Mouse (Mus musculus): ENCODE results near the gene Gm20388. TPM values are rescaled to one million over a fixed set of nuclear protein-coding genes. Genes with fewer than 3 reads are reported as not detected.

Gm20388 gene
- total RNA-seq, 1 experiment: 27.0 TPM

- no peak for DNase-seq (ENCODE audit: low read depth, low spot score)
- H3K36me3 ChIP-seq (ENCODE audit: control insufficient read depth, insufficient read depth, low read length, poor library complexity, severe bottlenecking): peaks cover 42% of the 10 kb centered on the region
- no peaks in the 10 kb centered on the region for H3K4me1 ChIP-seq (ENCODE audit: control insufficient read depth in 2 of 2, insufficient read depth in 2 of 2, low read length in 2 of 2, poor library complexity in 1 of 2)
- in situ Hi-C loops (cut with MboI; ENCODE audit: low sequenced_read_pairs in 2 of 2, unreplicated experiment in 2 of 2): no loop called here
- H3K27ac ChIP-seq (ENCODE audit: insufficient read depth, low read depth, low read length, poor library complexity, severe bottlenecking): no peak overlapping the region
- no peaks in the 10 kb centered on the region for H3K9me3 ChIP-seq (ENCODE audit: control insufficient read depth, insufficient read depth, low read depth, low read length)
- no peak overlapping the region for H3K9ac ChIP-seq (ENCODE audit: insufficient read depth, low read depth, low read length, poor library complexity, severe bottlenecking)
- TF ChIP-seq ZC3H11A (IDR thresholded peaks at IDR 0.05; ENCODE audit: borderline replicate concordance, low read depth, low read length): no peak
- TF ChIP-seq ZNF384 (IDR thresholded peaks at IDR 0.05; ENCODE audit: low read depth, low read length): no peak
- TF ChIP-seq HCFC1 (IDR thresholded peaks at IDR 0.05; ENCODE audit: borderline replicate concordance, insufficient read depth, low read length): no peak
- no peak for TF ChIP-seq MAFK (IDR thresholded peaks at IDR 0.05; ENCODE audit: insufficient read depth, low read depth, low read length)
- TF ChIP-seq CHD2 (IDR thresholded peaks at IDR 0.05; ENCODE audit: low read depth, low read length): no peak
- H3K4me3 ChIP-seq (ENCODE audit: insufficient read depth in 1 of 2, low read depth in 1 of 2, low read length in 2 of 2, poor library complexity in 1 of 2, severe bottlenecking in 1 of 2): no peak overlapping the region
Measured at GRCm38 (mm10) chr8:124044931-124045330, 4134.3 kb downstream of the Gm20388 start.

- Histone ChIP-seq H3K27ac (ENCODE audit: insufficient read depth, low read depth, low read length, poor library complexity, severe bottlenecking) (no peak overlapping the region), H3K36me3 (ENCODE audit: control insufficient read depth, insufficient read depth, low read length, poor library complexity, severe bottlenecking) (peaks cover 42% of the 10 kb centered on the region), H3K4me3 (ENCODE audit: insufficient read depth in 1 of 2, low read depth in 1 of 2, low read length in 2 of 2, poor library complexity in 1 of 2, severe bottlenecking in 1 of 2) (no peak overlapping the region)
Measured at GRCm38 (mm10) chr8:124045856-124046255, 4135.2 kb downstream of the Gm20388 start.

DNA sequence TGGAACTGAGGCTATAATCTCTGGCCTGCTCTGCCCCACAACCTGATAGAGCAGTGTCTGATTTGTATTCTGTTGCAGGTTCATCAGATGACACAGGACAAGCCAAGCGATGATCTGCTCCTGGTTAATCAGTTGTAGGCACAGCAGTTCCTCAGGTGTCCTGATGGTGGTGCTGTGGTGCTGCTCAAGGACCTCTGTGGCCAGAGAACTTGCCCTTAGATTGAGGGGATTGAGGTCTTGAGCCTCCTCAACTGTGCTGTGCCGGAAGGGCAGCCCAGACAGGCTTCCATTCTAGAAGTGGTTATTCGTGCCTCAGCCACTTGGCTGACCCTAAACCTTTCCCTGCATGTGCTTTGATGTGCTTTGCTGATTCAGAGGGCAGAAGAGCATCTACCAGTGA lies 4141.5 kb downstream of the Gm20388 start:
- in situ Hi-C loops (cut with MboI; ENCODE audit: low sequenced_read_pairs in 2 of 2, unreplicated experiment in 2 of 2): loop anchor here (5.0 kb wide), 1 partner anchor 295 kb away; no protein-coding TSS in a partner anchor
- DNase-seq (ENCODE audit: low read depth, low spot score): peak; percentile 58
- peak; percentile 89 for TF ChIP-seq ZC3H11A (IDR thresholded peaks at IDR 0.05; ENCODE audit: borderline replicate concordance, low read depth, low read length)
- no peak for TF ChIP-seq HCFC1 (IDR thresholded peaks at IDR 0.05; ENCODE audit: borderline replicate concordance, insufficient read depth, low read length)

More at GRCm38 (mm10) chr8:124045856-124046255, 4135.2 kb downstream of the Gm20388 start:
- Histone ChIP-seq H3K9ac (ENCODE audit: insufficient read depth, low read depth, low read length, poor library complexity, severe bottlenecking) (no peak overlapping the region), H3K9me3 (ENCODE audit: control insufficient read depth, insufficient read depth, low read depth, low read length) (no peaks in the 10 kb centered on the region), H3K4me1 (ENCODE audit: control insufficient read depth in 2 of 2, insufficient read depth in 2 of 2, low read length in 2 of 2, poor library complexity in 1 of 2) (no peaks in the 10 kb centered on the region)
- TF ChIP-seq ZNF384 (IDR thresholded peaks at IDR 0.05; ENCODE audit: low read depth, low read length): no peak
- TF ChIP-seq HCFC1 (IDR thresholded peaks at IDR 0.05; ENCODE audit: borderline replicate concordance, insufficient read depth, low read length): no peak
- TF ChIP-seq MAFK (IDR thresholded peaks at IDR 0.05; ENCODE audit: insufficient read depth, low read depth, low read length): no peak
- no peak for TF ChIP-seq CHD2 (IDR thresholded peaks at IDR 0.05; ENCODE audit: low read depth, low read length)
- no peak for TF ChIP-seq ZC3H11A (IDR thresholded peaks at IDR 0.05; ENCODE audit: borderline replicate concordance, low read depth, low read length)
- no peak for DNase-seq (ENCODE audit: low read depth, low spot score)
- in situ Hi-C loops (cut with MboI; ENCODE audit: low sequenced_read_pairs in 2 of 2, unreplicated experiment in 2 of 2): no loop called here

DNA sequence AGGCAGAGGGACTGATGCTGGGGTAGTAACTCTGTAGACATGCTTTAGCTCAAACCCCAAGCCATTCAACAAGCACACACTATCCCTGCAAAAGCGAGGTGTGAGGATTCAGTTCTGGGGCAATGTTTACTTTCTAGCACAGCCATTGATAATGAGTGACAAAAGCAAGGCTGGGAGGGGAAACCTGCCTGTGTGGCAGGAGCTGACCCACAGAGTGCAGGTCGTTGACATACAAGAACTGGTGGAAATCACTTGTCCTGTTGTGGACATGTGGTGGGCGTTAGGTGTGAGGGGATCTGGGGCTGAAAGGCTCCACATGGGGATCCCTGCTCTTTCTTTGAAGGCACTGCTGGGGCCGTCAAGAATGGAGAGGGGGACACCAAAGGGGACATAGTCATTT lies 4141.9 kb downstream of the Gm20388 start:
- Histone ChIP-seq H3K27ac (ENCODE audit: insufficient read depth, low read depth, low read length, poor library complexity, severe bottlenecking) (no peak overlapping the region), H3K36me3 (ENCODE audit: control insufficient read depth, insufficient read depth, low read length, poor library complexity, severe bottlenecking) (peaks cover 12% of the 10 kb centered on the region), H3K4me1 (ENCODE audit: control insufficient read depth in 2 of 2, insufficient read depth in 2 of 2, low read length in 2 of 2, poor library complexity in 1 of 2) (no peaks in the 10 kb centered on the region), H3K9ac (ENCODE audit: insufficient read depth, low read depth, low read length, poor library complexity, severe bottlenecking) (no peak overlapping the region), H3K4me3 (ENCODE audit: insufficient read depth in 1 of 2, low read depth in 1 of 2, low read length in 2 of 2, poor library complexity in 1 of 2, severe bottlenecking in 1 of 2) (no peak overlapping the region), H3K9me3 (ENCODE audit: control insufficient read depth, insufficient read depth, low read depth, low read length) (no peaks in the 10 kb centered on the region)
- in situ Hi-C loops (cut with MboI; ENCODE audit: low sequenced_read_pairs in 2 of 2, unreplicated experiment in 2 of 2): loop anchor here (5.0 kb wide), 1 partner anchor 295 kb away; no protein-coding TSS in a partner anchor
- TF ChIP-seq ZNF384 (IDR thresholded peaks at IDR 0.05; ENCODE audit: low read depth, low read length) (no peak), ZC3H11A (IDR thresholded peaks at IDR 0.05; ENCODE audit: borderline replicate concordance, low read depth, low read length) (no peak), HCFC1 (IDR thresholded peaks at IDR 0.05; ENCODE audit: borderline replicate concordance, insufficient read depth, low read length) (no peak), MAFK (IDR thresholded peaks at IDR 0.05; ENCODE audit: insufficient read depth, low read depth, low read length) (no peak), CHD2 (IDR thresholded peaks at IDR 0.05; ENCODE audit: low read depth, low read length) (no peak)
- DNase-seq (ENCODE audit: low read depth, low spot score): no peak

More for the DNA sequence above, 4141.5 kb downstream of the Gm20388 start:
- Histone ChIP-seq H3K9me3 (ENCODE audit: control insufficient read depth, insufficient read depth, low read depth, low read length) (no peaks in the 10 kb centered on the region), H3K4me3 (ENCODE audit: insufficient read depth in 1 of 2, low read depth in 1 of 2, low read length in 2 of 2, poor library complexity in 1 of 2, severe bottlenecking in 1 of 2) (no peak overlapping the region), H3K27ac (ENCODE audit: insufficient read depth, low read depth, low read length, poor library complexity, severe bottlenecking) (no peak overlapping the region), H3K36me3 (ENCODE audit: control insufficient read depth, insufficient read depth, low read length, poor library complexity, severe bottlenecking) (peaks cover 16% of the 10 kb centered on the region), H3K9ac (ENCODE audit: insufficient read depth, low read depth, low read length, poor library complexity, severe bottlenecking) (no peak overlapping the region), H3K4me1 (ENCODE audit: control insufficient read depth in 2 of 2, insufficient read depth in 2 of 2, low read length in 2 of 2, poor library complexity in 1 of 2) (no peaks in the 10 kb centered on the region)
